Mouse (Mus musculus): ENCODE measurements around the gene Ing3.

Ing3 gene

DNA sequence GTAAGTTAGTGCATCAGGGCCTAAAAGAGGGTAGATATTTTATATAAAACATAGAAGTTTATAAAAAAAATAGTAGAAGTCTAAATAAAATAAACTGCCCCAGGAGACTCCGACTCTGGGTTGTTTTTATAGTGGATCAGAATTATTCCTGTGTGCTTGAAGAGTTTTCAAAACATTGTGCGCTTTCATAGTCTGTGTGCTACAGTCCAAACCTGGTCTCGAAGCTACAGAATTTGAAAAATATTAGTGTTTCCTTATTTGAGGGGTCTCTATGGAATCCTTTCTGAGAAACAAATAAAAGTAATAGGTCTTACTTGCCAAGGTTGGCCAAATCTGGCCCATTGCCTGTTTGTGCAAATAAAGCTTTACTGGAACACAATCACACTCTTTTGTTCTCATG is 71.9 kb downstream of the Ing3 start:
- DNase-seq (ENCODE audit: low spot score in 2 of 2): no peak

DNA sequence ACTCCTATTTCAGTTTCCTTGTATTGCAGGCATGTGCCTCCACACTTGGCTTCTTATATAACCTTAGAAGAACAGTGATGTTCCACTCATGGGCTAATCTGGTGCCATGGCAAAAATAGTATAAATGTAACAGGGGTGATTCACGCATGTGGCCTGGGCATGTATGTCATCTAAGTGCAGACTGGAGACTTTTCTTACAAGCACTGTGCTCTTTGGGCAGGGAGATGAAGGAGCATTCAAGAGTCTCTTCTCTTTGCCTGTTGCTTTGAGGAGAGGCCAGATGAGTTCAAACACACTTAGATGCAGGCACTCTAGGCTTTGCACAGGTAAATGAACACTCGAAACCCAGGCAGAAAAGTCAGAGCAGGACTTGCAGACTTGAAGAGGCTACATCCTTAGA is 74.8 kb downstream of the Ing3 start:
- no peak for DNase-seq (ENCODE audit: low spot score in 2 of 2)
